Mouse (Mus musculus) stomach, embryonic 16.5 days (tissue): Measurements from ENCODE around the gene Aldh5a1. TPM values are rescaled to one million over a fixed set of nuclear protein-coding genes. Genes with fewer than 3 reads are reported as not detected.

Source experiments
- ATAC-seq: fragments of 200-750 bp; cut with Nextera tagmentation; 2 replicates; pipeline ENCODE4 v1.8.0; 2017; ENCODE audit warnings: moderate number of reproducible peaks, moderate TSS enrichment; ENCODE audit not compliant: insufficient read depth, low FRiP score
- H3K27ac ChIP-seq: fragments of 300-500 bp; sonication (generic); 2 replicates; pipeline ENCODE4 v1.5.1; 2014; ENCODE audit warnings: low read length
- H3K27me3 ChIP-seq: fragments of 300-500 bp; sonication (generic); 2 replicates; pipeline ENCODE4 v1.6.1; 2014; ENCODE audit warnings: low read length, control low read depth, mixed read lengths; ENCODE audit not compliant: control insufficient read depth, insufficient read depth
- H3K36me3 ChIP-seq: fragments of 300-500 bp; sonication (generic); 2 replicates; pipeline ENCODE4 v1.6.1; 2014; ENCODE audit warnings: low read length; ENCODE audit not compliant: control insufficient read depth, insufficient read depth
- H3K4me1 ChIP-seq: fragments of 300-500 bp; sonication (generic); 2 replicates; pipeline ENCODE4 v1.6.1; 2014; ENCODE audit warnings: low read length, control low read depth, mixed read lengths; ENCODE audit not compliant: control insufficient read depth, insufficient read depth
- H3K4me2 ChIP-seq: fragments of 300-500 bp; sonication (generic); 2 replicates; pipeline ENCODE4 v1.6.1; 2014; ENCODE audit warnings: low read depth, low read length, mixed read lengths
- H3K4me3 ChIP-seq: fragments of 300-500 bp; sonication (generic); replicated peaks from 2 replicates; pipeline ENCODE4 v1.5.1; 2014; ENCODE audit warnings: mild to moderate bottlenecking, low read length
- H3K9ac ChIP-seq: fragments of 300-500 bp; sonication (generic); 2 replicates; pipeline ENCODE4 v1.6.1; 2014; ENCODE audit warnings: low read length
- H3K9me3 ChIP-seq: fragments of 300-500 bp; sonication (generic); replicated peaks from 2 replicates; pipeline ENCODE4 v1.6.1; 2016; ENCODE audit warnings: low read length, control low read depth; ENCODE audit not compliant: control insufficient read depth
- WGBS: fragments of 180-500 bp; shearing (Covaris S2); extraction: QIAGEN DNeasy Blood & Tissue Kit; methylation state at CpG from one replicate; pipeline ENCODE4 v1.1.7; 2014; 5-methylcytosine and 5-hydroxymethylcytosine counted together
- polyA plus RNA-seq: library from polyadenylated mRNA; unstranded; fragments of >200 nt; fragmentation: Nextera tagmentation; extraction: Ambion mirVana; gene quantifications from 2 replicates; pipeline ENCODE4 v1.2.1, GENCODE M21; 2015

Gene Aldh5a1
- polyA plus RNA-seq, 1 experiment from 2014 or later, result 7.6 TPM

GRCm38 (mm10) chr13:24960084-24960483 lies 22.6 kb upstream of the Aldh5a1 start:
- Histone ChIP-seq H3K27me3 (no peaks in the 10 kb centered on the region), H3K4me2 (no peak overlapping the region), H3K36me3 (no peaks in the 10 kb centered on the region), H3K9ac (no peak overlapping the region), H3K4me1 (0 out of 2 replicates have a peak, but pooled peaks cover 3% of the 10 kb centered on the region), H3K9me3 (no peaks in the 10 kb centered on the region), H3K27ac (no peak overlapping the region), H3K4me3 (no peak overlapping the region)
- ATAC-seq, result no peak
- 75% methylated on average over 3 of the region's 3 CpGs for WGBS

GRCm38 (mm10) chr13:24958671-24959070 lies 21.2 kb upstream of the Aldh5a1 start:
- Histone ChIP-seq H3K27me3 (no peaks in the 10 kb centered on the region), H3K27ac (no peak overlapping the region), H3K4me3 (no peak overlapping the region), H3K9me3 (no peaks in the 10 kb centered on the region), H3K4me1 (0 out of 2 replicates have a peak, but pooled peaks cover 3% of the 10 kb centered on the region), H3K9ac (no peak overlapping the region), H3K4me2 (no peak overlapping the region), H3K36me3 (no peaks in the 10 kb centered on the region)
- WGBS, result 92% methylated on average over 11 of the region's 11 CpGs
- ATAC-seq, result no peak

- no peak overlapping the region for H3K4me3 ChIP-seq
- no peaks in the 10 kb centered on the region for H3K9me3 ChIP-seq
- peak; percentile 81 for ATAC-seq
- H3K4me1 ChIP-seq, result 0 out of 2 replicates have a peak, but pooled peaks cover 3% of the 10 kb centered on the region
- no peak overlapping the region for H3K4me2 ChIP-seq
- H3K9ac ChIP-seq, result no peak overlapping the region
- H3K36me3 ChIP-seq, result no peaks in the 10 kb centered on the region
- H3K27me3 ChIP-seq, result no peaks in the 10 kb centered on the region
- H3K27ac ChIP-seq, result no peak overlapping the region
- WGBS, result 16% methylated on average over 10 of the region's 10 CpGs
Measured at GRCm38 (mm10) chr13:24955500-24955899, 18.0 kb upstream of the Aldh5a1 start.

GRCm38 (mm10) chr13:24955091-24955490 lies 17.6 kb upstream of the Aldh5a1 start:
- Histone ChIP-seq H3K27me3 (no peaks in the 10 kb centered on the region), H3K4me3 (no peak overlapping the region), H3K36me3 (no peaks in the 10 kb centered on the region), H3K4me1 (0 out of 2 replicates have a peak, but pooled peaks cover 3% of the 10 kb centered on the region), H3K27ac (no peak overlapping the region), H3K9ac (no peak overlapping the region), H3K9me3 (no peaks in the 10 kb centered on the region), H3K4me2 (no peak overlapping the region)
- WGBS, result 37% methylated on average over 11 of the region's 11 CpGs
- no peak for ATAC-seq

- 59% methylated on average over 7 of the region's 7 CpGs for WGBS
Measured at GRCm38 (mm10) chr13:24952659-24953058, 15.2 kb upstream of the Aldh5a1 start.

GRCm38 (mm10) chr13:24948870-24949269 lies 11.4 kb upstream of the Aldh5a1 start:
- Histone ChIP-seq H3K4me3 (no peak overlapping the region), H3K4me1 (0 out of 2 replicates have a peak, but pooled peaks cover 4% of the 10 kb centered on the region)

More at GRCm38 (mm10) chr13:24952659-24953058, 15.2 kb upstream of the Aldh5a1 start:
- H3K9ac ChIP-seq, result no peak overlapping the region
- no peak overlapping the region for H3K4me2 ChIP-seq
- 0 out of 2 replicates have a peak, but pooled peaks cover 3% of the 10 kb centered on the region for H3K4me1 ChIP-seq
- no peak overlapping the region for H3K4me3 ChIP-seq
- no peak overlapping the region for H3K27ac ChIP-seq
- no peaks in the 10 kb centered on the region for H3K36me3 ChIP-seq
- no peak for ATAC-seq
- no peaks in the 10 kb centered on the region for H3K27me3 ChIP-seq
- H3K9me3 ChIP-seq, result no peaks in the 10 kb centered on the region

GRCm38 (mm10) chr13:24947158-24947557 lies 9.7 kb upstream of the Aldh5a1 start:
- WGBS, result 52% methylated on average over 5 of the region's 5 CpGs
- H3K9ac ChIP-seq, result no peak overlapping the region
- H3K27me3 ChIP-seq, result no peaks in the 10 kb centered on the region
- ATAC-seq, result no peak
- H3K36me3 ChIP-seq, result no peaks in the 10 kb centered on the region
- no peak overlapping the region for H3K4me3 ChIP-seq
- H3K9me3 ChIP-seq, result no peaks in the 10 kb centered on the region
- H3K4me1 ChIP-seq, result 0 out of 2 replicates have a peak, but pooled peaks cover 4% of the 10 kb centered on the region
- no peak overlapping the region for H3K27ac ChIP-seq
- H3K4me2 ChIP-seq, result no peak overlapping the region

More at GRCm38 (mm10) chr13:24948870-24949269, 11.4 kb upstream of the Aldh5a1 start:
- Histone ChIP-seq H3K27me3 (no peaks in the 10 kb centered on the region), H3K27ac (no peak overlapping the region), H3K9ac (no peak overlapping the region), H3K36me3 (no peaks in the 10 kb centered on the region), H3K9me3 (no peaks in the 10 kb centered on the region), H3K4me2 (no peak overlapping the region)
- ATAC-seq, result no peak
- WGBS, result 86% methylated on average over 6 of the region's 6 CpGs

GRCm38 (mm10) chr13:24945567-24945966 lies 8.1 kb upstream of the Aldh5a1 start:
- Histone ChIP-seq H3K4me3 (no peak overlapping the region), H3K27me3 (no peaks in the 10 kb centered on the region), H3K9me3 (no peaks in the 10 kb centered on the region), H3K36me3 (no peaks in the 10 kb centered on the region), H3K9ac (no peak overlapping the region), H3K4me1 (0 out of 2 replicates have a peak, but pooled peaks cover 4% of the 10 kb centered on the region), H3K27ac (no peak overlapping the region), H3K4me2 (no peak overlapping the region)
- 23% methylated on average over 4 of the region's 4 CpGs for WGBS
- ATAC-seq, result 0 out of 2 replicates have a peak, but pooled peaks have one; percentile 73

GRCm38 (mm10) chr13:24943303-24943702 lies 5.8 kb upstream of the Aldh5a1 start:
- ATAC-seq, result no peak
- Histone ChIP-seq H3K4me3 (no peak overlapping the region), H3K9me3 (no peaks in the 10 kb centered on the region), H3K27me3 (no peaks in the 10 kb centered on the region), H3K36me3 (no peaks in the 10 kb centered on the region), H3K27ac (no peak overlapping the region), H3K9ac (no peak overlapping the region), H3K4me2 (no peak overlapping the region), H3K4me1 (peaks cover 5% of the 10 kb centered on the region; the same call in 1 of the 2 replicates)
- WGBS, result 53% methylated on average over 8 of the region's 8 CpGs
